ENCODE assay signal across 29 mouse cellular contexts in genomic region chr5:144303071-144303470, GRCm38 (mm10). TPM values are rescaled to one million over a fixed set of nuclear protein-coding genes. Genes with fewer than 3 reads are reported as not detected.
"Had no signal": no experiment of that assay in that cellular context is flagged by ENCODE, and none has a peak within 500 bp of the region (broad histone marks: within the 10 kb centered on the region; RNA-seq: fewer than 3 reads in every experiment).

No protein-coding gene starts in this region.

- H3K9ac ChIP-seq: embryonic facial prominence, embryonic 12.5 days; embryonic facial prominence, embryonic 13.5 days; embryonic facial prominence, embryonic 15.5 days; forebrain, embryonic 12.5 days; forebrain, embryonic 13.5 days; forebrain, embryonic 15.5 days; forebrain, postnatal 0 days had no signal

- ATAC-seq: forebrain, embryonic 13.5 days; forebrain, embryonic 14.5 days; forebrain, embryonic 15.5 days; forebrain, embryonic 16.5 days; forebrain, postnatal 0 days had no signal

- H3K27ac ChIP-seq: embryonic facial prominence, embryonic 10.5 days; embryonic facial prominence, embryonic 12.5 days; embryonic facial prominence, embryonic 13.5 days; embryonic facial prominence, embryonic 15.5 days; forebrain, embryonic 10.5 days; forebrain, embryonic 12.5 days; forebrain, embryonic 13.5 days; forebrain, embryonic 15.5 days; gastrocnemius, adult 2 months had no signal

- DNase-seq: cerebellum, adult 18-20 months; cerebellum, adult 2 months; cerebellum, adult 8-10 months; cerebellum, adult 9-10 months; cerebellum, adult 9-11 months; cerebellum, postnatal 10 days; cerebellum, postnatal 14 days; cerebellum, postnatal 25 days; cerebellum, postnatal 36 days; embryo, embryonic 11 days; forebrain, postnatal 0 days; gastrocnemius, adult 2 months; gastrocnemius, postnatal 10 days; gastrocnemius, postnatal 14 days; gastrocnemius, postnatal 25 days; gastrocnemius, postnatal 36 days; heart, adult 11 months; heart, adult 18-20 months had no signal

- H3K4me3 ChIP-seq: embryonic facial prominence, embryonic 10.5 days; embryonic facial prominence, embryonic 12.5 days; embryonic facial prominence, embryonic 13.5 days; embryonic facial prominence, embryonic 15.5 days; erythroblast, embryonic 14.5 days; forebrain, embryonic 10.5 days; forebrain, embryonic 12.5 days; forebrain, embryonic 13.5 days; forebrain, embryonic 15.5 days; gastrocnemius, adult 2 months had no signal

- H3K36me3 ChIP-seq: embryonic facial prominence, embryonic 10.5 days; embryonic facial prominence, embryonic 12.5 days; embryonic facial prominence, embryonic 13.5 days; embryonic facial prominence, embryonic 15.5 days; forebrain, embryonic 10.5 days; forebrain, embryonic 12.5 days; forebrain, embryonic 15.5 days had no signal

- H3K4me1 ChIP-seq: embryonic facial prominence, embryonic 12.5 days; embryonic facial prominence, embryonic 15.5 days; forebrain, embryonic 10.5 days; forebrain, embryonic 12.5 days; forebrain, embryonic 13.5 days; forebrain, embryonic 15.5 days had no signal

- H3K9me3 ChIP-seq: embryonic facial prominence, embryonic 10.5 days; embryonic facial prominence, embryonic 12.5 days; embryonic facial prominence, embryonic 13.5 days; embryonic facial prominence, embryonic 15.5 days; forebrain, embryonic 10.5 days; forebrain, embryonic 12.5 days; forebrain, embryonic 13.5 days; forebrain, embryonic 15.5 days had no signal

- H3K4me2 ChIP-seq: embryonic facial prominence, embryonic 12.5 days; embryonic facial prominence, embryonic 13.5 days; embryonic facial prominence, embryonic 15.5 days; forebrain, embryonic 12.5 days; forebrain, embryonic 13.5 days; forebrain, embryonic 15.5 days had no signal

- H3K27me3 ChIP-seq: embryonic facial prominence, embryonic 12.5 days; embryonic facial prominence, embryonic 13.5 days; embryonic facial prominence, embryonic 15.5 days; forebrain, embryonic 12.5 days; forebrain, embryonic 13.5 days; forebrain, embryonic 15.5 days had no signal

RNA-seq across cellular contexts. Expression of gene Baiap2l1, which starts 54.8 kb away (rescaled TPM):
- polyA plus RNA-seq: erythroblast, embryonic 14.5 days had no signal
